8 mouse cellular contexts compared by ENCODE assay signal in the genomic region with DNA sequence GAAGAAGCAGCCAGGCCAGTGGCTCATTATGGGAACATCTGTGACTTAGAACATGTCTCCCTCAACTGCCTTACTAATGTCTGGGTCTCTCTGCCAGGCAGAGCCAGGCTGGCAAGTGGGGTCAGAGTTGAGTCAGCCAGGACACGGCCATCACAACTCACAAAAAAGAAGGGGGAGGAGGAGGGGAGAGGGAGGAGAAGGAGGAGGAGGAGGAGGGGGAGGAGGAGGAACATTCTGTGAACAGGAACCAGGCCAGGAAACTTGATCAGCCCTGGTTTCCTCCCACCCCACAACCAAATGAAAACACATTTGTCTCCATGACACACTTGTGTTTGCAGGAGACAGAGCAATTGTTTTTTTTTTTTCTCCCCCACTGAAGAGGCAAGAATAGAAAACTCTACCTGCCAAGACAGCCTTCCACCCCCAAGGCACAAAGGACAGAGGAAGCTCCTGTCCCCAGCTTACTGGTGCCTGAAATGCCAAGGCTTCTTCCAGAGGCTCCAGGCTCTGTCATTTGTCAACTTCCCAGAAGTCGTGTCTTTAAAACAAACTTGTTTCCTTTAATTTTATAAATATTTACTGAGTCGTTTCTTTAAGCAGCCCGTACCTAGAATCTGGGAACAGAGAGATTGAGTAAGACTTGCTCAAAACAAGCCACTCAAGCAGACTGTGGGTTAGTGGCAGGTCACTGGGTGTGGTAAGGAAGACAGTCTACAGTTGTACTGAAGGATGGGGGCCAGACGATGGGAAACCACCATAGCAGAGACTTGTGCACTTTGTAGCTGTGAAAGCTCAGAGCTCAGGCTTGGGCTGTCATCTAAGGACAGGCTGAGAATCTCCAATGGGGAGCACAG.
A peak's percentile ranks its signal among the peaks of the same experiment; 100 is the strongest.
DNase-seq lines count a peak whose midpoint lies in the region; ATAC-seq and TF ChIP-seq lines count a peak whose summit lies in the region.

No protein-coding gene starts in this region.

- peak; percentile 55 for DNase-seq in gastrocnemius, adult 2 months
- DNase-seq in gastrocnemius, postnatal 4 days (ENCODE audit: low spot score in 2 of 2), result no peak
- DNase-seq in heart, embryonic 10.5 days (ENCODE audit: low spot score), result no peak
- DNase-seq in ovary, postnatal 36 days (ENCODE audit: low spot score), result peak; percentile 9
- no peak for DNase-seq in thymus, postnatal 10 days (ENCODE audit: low spot score in 2 of 2)
- no peak for DNase-seq in left cerebral cortex, adult 11 months (ENCODE audit: low spot score)

- no peak overlapping the region for H3K4me3 ChIP-seq in gastrocnemius, adult 2 months
- H3K4me3 ChIP-seq in heart, embryonic 10.5 days, result no peak overlapping the region
- H3K4me3 ChIP-seq in kidney, embryonic 16.5 days (ENCODE audit: low read length), result no peak overlapping the region

- ATAC-seq in kidney, embryonic 16.5 days (ENCODE audit: low FRiP score, low TSS enrichment), result peak; percentile 85
- ATAC-seq in megakaryocyte, adult 5-6 weeks (ENCODE audit: poor library complexity, severe bottlenecking), result no peak

- WGBS in heart, embryonic 10.5 days, result 37% methylated on average over 5 of the region's 5 CpGs
- WGBS in kidney, embryonic 16.5 days, result 6% methylated on average over 5 of the region's 5 CpGs

- H3K36me3 ChIP-seq in heart, embryonic 10.5 days, result no peaks in the 10 kb centered on the region
- H3K36me3 ChIP-seq in kidney, embryonic 16.5 days (ENCODE audit: insufficient read depth, low read length), result no peaks in the 10 kb centered on the region

- no peaks in the 10 kb centered on the region for H3K27me3 ChIP-seq in heart, embryonic 10.5 days (ENCODE audit: insufficient read depth, poor library complexity, severe bottlenecking)
- H3K27me3 ChIP-seq in kidney, embryonic 16.5 days (ENCODE audit: insufficient read depth, low read length), result no peaks in the 10 kb centered on the region

- peak overlapping the region; percentile 67 for H3K27ac ChIP-seq in gastrocnemius, adult 2 months
- H3K27ac ChIP-seq in heart, embryonic 10.5 days, result peak overlapping the region; percentile 29; the same call in 1 of the 2 replicates
- peak overlapping the region; percentile 66 for H3K27ac ChIP-seq in kidney, embryonic 16.5 days (ENCODE audit: low read length)

- H3K9ac ChIP-seq in kidney, embryonic 16.5 days (replicated peaks; ENCODE audit: low read length), result no peak overlapping the region

- no peak overlapping the region for H3K4me2 ChIP-seq in kidney, embryonic 16.5 days (replicated peaks; ENCODE audit: low read depth, low read length)

- intact Hi-C loops in gastrocnemius, adult 2 months (cut with DNase I), result no loop called here

- peaks cover 16% of the 10 kb centered on the region for H3K4me1 ChIP-seq in heart, embryonic 10.5 days
- H3K4me1 ChIP-seq in kidney, embryonic 16.5 days (ENCODE audit: insufficient read depth, low read length), result peaks cover 13% of the 10 kb centered on the region

- no peaks in the 10 kb centered on the region for H3K9me3 ChIP-seq in heart, embryonic 10.5 days
- no peaks in the 10 kb centered on the region for H3K9me3 ChIP-seq in kidney, embryonic 16.5 days (ENCODE audit: low read length)

- no peak for TF ChIP-seq CTCF in gastrocnemius, adult 2 months (IDR thresholded peaks at IDR 0.05)

Comparison
In these comparisons a context has a peak if more than half of its experiments do, and no peak if none do; other contexts are left out.
1. DNase-seq: peak in gastrocnemius, adult 2 months (single experiment) and ovary, postnatal 36 days (single experiment); none in gastrocnemius, postnatal 4 days (0 of 2), heart, embryonic 10.5 days (single experiment), thymus, postnatal 10 days (0 of 2) and left cerebral cortex, adult 11 months (single experiment).
2. Peak in every context shown above with its lines, with median percentiles within 50 percentile points of each other: H3K27ac ChIP-seq.